Mouse (Mus musculus) neural tube, embryonic 11.5 days (tissue): ENCODE measurements around the gene Ppp1r18. TPM values are rescaled to one million over a fixed set of nuclear protein-coding genes. Genes with fewer than 3 reads are reported as not detected.

ENCODE experiments used
- ATAC-seq: fragments of 200-750 bp; cut with Nextera tagmentation; 2 replicates; pipeline ENCODE4 v1.8.0; 2017; ENCODE audit warnings: moderate number of reproducible peaks, mild to moderate bottlenecking, moderate TSS enrichment, moderate library complexity; ENCODE audit not compliant: insufficient read depth, low FRiP score, low TSS enrichment
- DNase-seq: peaks from one replicate; pipeline ENCODE4 v3.0.0-alpha.2; 2015; ENCODE audit warnings: low spot score
- H3K27ac ChIP-seq: fragments of 300-500 bp; sonication (generic); 2 replicates; pipeline ENCODE4 v1.5.1; 2014; ENCODE audit warnings: low read depth, mild to moderate bottlenecking, low read length
- H3K27me3 ChIP-seq: fragments of 300-500 bp; sonication (generic); 2 replicates; pipeline ENCODE4 v1.6.1; 2014; ENCODE audit warnings: mild to moderate bottlenecking, low read length, mixed read lengths; ENCODE audit not compliant: control insufficient read depth, insufficient read depth
- H3K36me3 ChIP-seq: fragments of 300-500 bp; sonication (generic); 2 replicates; pipeline ENCODE4 v1.6.1; 2014; ENCODE audit warnings: mild to moderate bottlenecking, low read length, moderate library complexity, mixed read lengths; ENCODE audit not compliant: control insufficient read depth, insufficient read depth
- H3K4me1 ChIP-seq: fragments of 300-500 bp; sonication (generic); 2 replicates; pipeline ENCODE4 v1.6.1; 2014; ENCODE audit warnings: low read length, mixed read lengths; ENCODE audit not compliant: control insufficient read depth, insufficient read depth
- H3K4me2 ChIP-seq: fragments of 300-500 bp; sonication (generic); 2 replicates; pipeline ENCODE4 v1.6.1; 2014; ENCODE audit warnings: low read depth, mild to moderate bottlenecking, moderate library complexity
- H3K4me3 ChIP-seq: fragments of 300-500 bp; sonication (generic); 2 replicates; pipeline ENCODE4 v1.5.1; 2014; ENCODE audit warnings: low read depth, low read length
- H3K9ac ChIP-seq: fragments of 300-500 bp; sonication (generic); 2 replicates; pipeline ENCODE4 v1.6.1; 2014; ENCODE audit warnings: mild to moderate bottlenecking, low read length
- H3K9me3 ChIP-seq: fragments of 300-500 bp; sonication (generic); 2 replicates; pipeline ENCODE4 v1.6.1; 2016; ENCODE audit warnings: low read length; ENCODE audit not compliant: control insufficient read depth
- WGBS: fragments of 180-500 bp; shearing (Covaris S2); extraction: QIAGEN DNeasy Blood & Tissue Kit; methylation state at CpG from one replicate; pipeline ENCODE4 v1.1.7; 2014; 5-methylcytosine and 5-hydroxymethylcytosine counted together
- polyA plus RNA-seq: library from polyadenylated mRNA; unstranded; fragments of >200 nt; fragmentation: Nextera tagmentation; extraction: Ambion mirVana; gene quantifications from 2 replicates; pipeline ENCODE4 v1.2.1, GENCODE M21; 2014

The Ppp1r18 gene
- polyA plus RNA-seq, 1 experiment from 2014 or later = 39.3 TPM

DNA sequence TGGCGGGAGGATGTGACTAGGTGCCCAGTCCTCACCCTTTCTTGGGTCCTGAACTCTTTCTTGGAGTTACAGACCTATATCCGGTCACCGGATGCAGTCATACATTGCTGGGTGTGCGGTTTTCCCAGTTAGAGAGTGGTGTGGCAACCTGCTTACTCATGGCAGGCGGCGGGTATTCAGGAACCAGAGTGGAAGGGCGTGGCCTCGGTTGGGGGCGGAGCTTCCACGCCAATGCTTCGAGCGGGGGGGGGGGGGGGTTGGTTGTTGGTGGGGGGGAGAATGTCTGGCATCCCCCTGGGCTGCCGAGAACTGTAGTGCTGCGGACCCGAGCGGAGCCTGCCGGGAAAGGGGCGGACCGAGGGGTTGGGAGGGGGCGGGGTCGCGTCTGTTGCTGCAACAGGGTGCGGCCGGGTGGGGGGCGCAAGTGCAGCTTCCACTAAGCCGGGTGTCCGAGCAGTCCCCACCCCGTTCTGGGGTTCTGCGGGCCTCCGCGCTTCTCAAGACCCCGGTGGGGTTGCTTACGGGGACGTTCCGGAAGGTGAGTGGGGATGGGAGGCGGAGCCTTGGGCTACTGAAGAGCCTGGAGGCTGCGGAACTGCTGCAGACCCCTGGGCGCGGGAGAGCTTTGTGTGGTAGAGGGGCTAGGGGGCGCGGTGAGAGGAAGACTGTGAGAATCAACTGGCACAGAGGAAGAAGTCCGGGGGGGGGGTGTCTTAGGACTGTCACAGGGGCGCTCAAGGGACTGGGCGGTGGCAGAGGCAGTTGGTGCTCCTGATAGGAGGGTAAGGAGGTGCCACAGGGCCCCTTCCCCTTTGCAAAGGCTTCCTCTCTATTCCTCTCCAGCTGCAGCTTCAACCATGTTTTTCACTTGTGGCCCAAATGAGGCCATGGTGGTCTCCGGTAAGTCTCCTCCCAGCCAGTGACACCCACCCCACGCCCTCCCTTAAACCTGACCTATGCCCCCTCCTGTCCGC, 42.1 kb upstream of the Ppp1r18 start, which contains the start of gene Flot1:
Gene Flot1, plus strand, starts transcription at position 267 of the 974 bp plus-strand sequence.
- ATAC-seq = peak; percentile 84
- peaks cover 4% of the 10 kb centered on the region; the same call in 1 of the 2 replicates for H3K4me1 ChIP-seq
- peaks cover 6% of the 10 kb centered on the region; the same call in 1 of the 2 replicates for H3K27me3 ChIP-seq
- peaks cover 3% of the 10 kb centered on the region; the same call in 1 of the 2 replicates for H3K36me3 ChIP-seq
- peak; percentile 88 for DNase-seq
- peak within 1 kb of the TSS; percentile 73 for H3K4me2 ChIP-seq
- H3K4me3 ChIP-seq = peak within 1 kb of the TSS; percentile 63
- peak within 1 kb of the TSS; percentile 71 for H3K9ac ChIP-seq
- WGBS = under 1% methylated on average over 47 of the region's 47 CpGs
- H3K9me3 ChIP-seq = no peaks in the 10 kb centered on the region
- H3K27ac ChIP-seq = peak within 1 kb of the TSS; percentile 67

DNA sequence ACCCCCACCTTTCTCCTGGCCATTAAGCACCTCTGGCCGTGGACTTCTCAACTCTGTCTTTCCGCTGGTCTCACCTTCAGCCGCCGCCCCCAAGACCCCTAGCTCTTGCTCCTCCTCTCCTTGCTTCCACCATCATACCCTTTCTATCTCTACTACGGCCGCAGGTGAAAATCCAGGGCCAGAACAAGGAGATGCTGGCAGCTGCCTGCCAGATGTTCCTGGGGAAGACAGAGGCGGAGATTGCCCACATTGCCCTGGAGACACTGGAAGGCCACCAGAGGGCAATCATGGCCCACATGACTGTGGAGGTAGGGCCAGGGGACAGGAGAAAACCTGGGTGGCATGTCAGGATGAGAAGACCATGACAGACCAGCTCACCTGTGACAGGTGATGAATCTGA, 41.0 kb upstream of the Ppp1r18 start:
- WGBS = 57% methylated on average over 7 of the region's 7 CpGs
- Histone ChIP-seq H3K4me3 (peak overlapping the region; percentile 63; the same call in 1 of the 2 replicates), H3K4me1 (peaks cover 4% of the 10 kb centered on the region; the same call in 1 of the 2 replicates), H3K9me3 (no peaks in the 10 kb centered on the region), H3K27ac (no peak overlapping the region), H3K36me3 (peaks cover 3% of the 10 kb centered on the region; the same call in 1 of the 2 replicates), H3K4me2 (no peak overlapping the region), H3K9ac (no peak overlapping the region), H3K27me3 (peaks cover 6% of the 10 kb centered on the region; the same call in 1 of the 2 replicates)
- DNase-seq (no peak), ATAC-seq (no peak)

DNA sequence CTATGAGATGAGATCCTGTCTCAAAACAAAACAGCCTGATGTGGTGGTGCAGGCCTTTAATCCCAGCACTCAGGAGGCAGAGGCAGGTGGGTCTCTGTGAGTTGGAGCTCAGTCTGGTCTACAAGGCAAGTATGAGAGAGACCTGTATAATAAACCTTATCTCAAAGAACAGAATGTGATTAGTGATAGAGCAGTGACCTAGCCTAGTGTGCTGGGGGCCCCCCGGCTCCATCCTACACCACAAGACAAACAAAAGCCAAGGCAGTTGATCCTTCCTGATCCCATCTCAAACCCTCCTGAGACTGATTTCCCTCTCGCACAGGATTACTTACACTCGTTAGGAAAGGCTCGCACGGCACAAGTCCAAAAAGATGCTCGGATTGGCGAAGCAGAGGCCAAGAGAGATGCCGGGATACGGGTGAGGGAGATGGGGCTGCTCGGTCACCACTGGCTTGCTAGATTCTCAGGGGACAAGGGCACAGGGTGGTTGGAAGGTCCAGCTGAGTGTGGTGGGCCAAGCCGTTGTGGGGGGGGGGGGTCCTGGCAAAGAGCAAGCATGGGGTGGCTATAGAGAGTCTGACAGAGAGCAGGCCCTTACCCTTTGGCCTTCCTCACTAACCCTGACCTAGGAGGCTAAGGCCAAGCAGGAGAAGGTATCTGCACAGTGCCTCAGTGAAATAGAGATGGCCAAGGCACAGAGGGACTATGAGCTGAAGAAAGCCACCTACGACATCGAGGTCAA, 40.1 kb upstream of the Ppp1r18 start:
- Histone ChIP-seq H3K27ac (no peak overlapping the region), H3K4me3 (no peak overlapping the region), H3K9me3 (no peaks in the 10 kb centered on the region), H3K36me3 (peaks cover 3% of the 10 kb centered on the region; the same call in 1 of the 2 replicates), H3K4me1 (peaks cover 8% of the 10 kb centered on the region; the same call in 1 of the 2 replicates), H3K27me3 (0 out of 2 replicates have a peak, but pooled peaks cover 2% of the 10 kb centered on the region), H3K4me2 (no peak overlapping the region), H3K9ac (no peak overlapping the region)
- WGBS = 96% methylated on average over 13 of the region's 13 CpGs
- DNase-seq = no peak
- no peak for ATAC-seq

- no peak overlapping the region for H3K27ac ChIP-seq
- H3K4me2 ChIP-seq = no peak overlapping the region
- WGBS = 2% methylated on average over 21 of the region's 21 CpGs
Observed at GRCm38 (mm10) chr17:35829737-35830136, 35.7 kb upstream of the Ppp1r18 start.

DNA sequence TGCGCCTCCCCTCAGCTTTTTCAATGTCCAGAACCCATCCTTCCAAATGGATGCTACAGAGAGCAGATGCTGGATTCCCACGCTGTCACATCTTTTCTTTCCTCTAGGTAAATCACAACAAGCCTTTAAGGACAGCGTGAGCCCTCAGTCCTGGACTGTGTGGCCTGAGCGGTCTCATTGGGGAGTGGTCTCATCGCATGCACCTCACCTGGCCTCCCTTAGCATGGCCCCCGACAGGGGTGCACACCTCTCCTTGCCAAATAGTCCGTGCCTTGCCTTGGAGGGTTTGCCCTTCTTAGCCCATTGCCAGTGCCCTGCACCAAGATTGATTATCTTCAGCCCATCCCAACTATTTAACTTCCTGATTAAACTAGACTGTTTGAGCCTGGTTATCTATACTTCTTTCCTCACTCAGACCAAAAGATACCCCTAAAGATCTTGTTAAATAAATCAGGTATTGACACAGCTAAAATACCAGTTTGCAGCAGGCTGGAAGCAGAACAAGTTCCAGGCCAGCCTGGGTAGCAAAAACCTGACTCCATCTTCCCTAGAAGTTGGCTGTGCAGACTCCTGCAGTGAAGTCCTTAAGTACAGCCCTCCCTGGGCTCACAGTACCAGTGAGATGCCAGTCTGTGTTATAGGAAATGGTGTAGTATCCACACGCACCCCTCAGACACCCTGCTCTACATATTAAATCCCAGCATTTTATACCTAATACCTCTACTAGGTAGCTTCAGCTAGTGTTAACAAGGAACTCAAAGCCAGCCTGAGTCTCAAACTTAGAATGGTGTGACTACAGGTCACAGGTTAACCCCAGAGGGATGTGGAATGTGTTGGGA, 32.8 kb upstream of the Ppp1r18 start:
- Histone ChIP-seq H3K4me3 (no peak overlapping the region), H3K9me3 (no peaks in the 10 kb centered on the region), H3K4me2 (no peak overlapping the region), H3K9ac (no peak overlapping the region), H3K27me3 (no peaks in the 10 kb centered on the region), H3K27ac (no peak overlapping the region), H3K4me1 (peaks cover 18% of the 10 kb centered on the region), H3K36me3 (peaks cover 26% of the 10 kb centered on the region)
- WGBS = 72% methylated on average over 8 of the region's 8 CpGs
- no peak for ATAC-seq
- DNase-seq = no peak

More at GRCm38 (mm10) chr17:35829737-35830136, 35.7 kb upstream of the Ppp1r18 start:
- Histone ChIP-seq H3K9me3 (no peaks in the 10 kb centered on the region), H3K9ac (no peak overlapping the region), H3K4me3 (peak overlapping the region; percentile 10; the same call in 1 of the 2 replicates), H3K27me3 (no peaks in the 10 kb centered on the region), H3K36me3 (peaks cover 12% of the 10 kb centered on the region), H3K4me1 (peaks cover 5% of the 10 kb centered on the region)
- ATAC-seq = peak; percentile 61
- DNase-seq = peak; percentile 88

DNA sequence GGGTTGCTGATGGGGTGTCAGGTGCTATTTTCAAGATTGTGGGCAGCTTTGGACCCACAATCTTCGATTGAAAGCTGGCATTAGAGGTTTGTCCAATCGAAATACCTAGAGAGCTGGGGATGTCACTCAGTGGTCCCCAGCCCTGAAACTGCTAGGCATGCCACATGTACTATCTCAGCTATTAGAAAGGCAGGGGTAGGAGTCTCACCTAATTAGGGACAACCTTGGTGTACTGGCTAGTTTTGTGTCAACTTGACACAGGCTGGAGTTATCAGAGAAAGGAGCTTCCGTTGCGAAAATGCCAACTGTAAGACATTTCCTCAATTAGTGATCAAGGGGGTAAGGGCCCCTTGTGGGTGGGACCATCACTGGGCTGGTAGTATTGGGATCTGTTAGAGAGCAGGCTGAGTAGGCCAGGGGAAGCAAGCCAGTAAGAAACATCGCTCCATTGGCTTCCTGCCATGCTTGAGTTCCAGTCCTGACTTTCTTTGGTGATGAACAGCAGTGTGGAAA, 32.1 kb upstream of the Ppp1r18 start:
- H3K9ac ChIP-seq = no peak overlapping the region
- H3K36me3 ChIP-seq = peaks cover 26% of the 10 kb centered on the region
- 26% methylated on average over 5 of the region's 5 CpGs for WGBS
- no peaks in the 10 kb centered on the region for H3K27me3 ChIP-seq
- no peak for DNase-seq
- no peak overlapping the region for H3K4me2 ChIP-seq
- H3K4me3 ChIP-seq = no peak overlapping the region
- H3K4me1 ChIP-seq = peaks cover 18% of the 10 kb centered on the region
- no peak for ATAC-seq
- H3K27ac ChIP-seq = no peak overlapping the region
- H3K9me3 ChIP-seq = no peaks in the 10 kb centered on the region

DNA sequence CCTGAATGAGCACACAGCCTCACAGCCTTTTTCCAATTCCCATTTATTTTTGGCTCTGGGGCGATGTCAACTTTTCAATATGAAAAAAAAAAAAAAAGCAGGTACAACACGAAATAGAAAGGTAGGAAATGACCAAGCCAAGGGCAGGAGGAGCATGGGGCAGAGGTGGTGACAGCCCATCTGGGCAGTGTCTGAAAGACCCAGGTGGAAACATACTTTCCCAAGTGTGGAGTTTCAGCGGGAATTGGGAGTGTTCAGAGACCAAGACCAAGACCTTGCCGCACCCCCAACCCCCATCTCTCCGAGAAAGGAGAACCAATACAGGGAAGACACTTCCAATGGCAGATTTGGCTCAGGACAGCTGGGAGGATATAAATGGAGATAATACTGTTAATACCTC, 31.5 kb upstream of the Ppp1r18 start:
- H3K4me2 ChIP-seq = peak overlapping the region; percentile 17; the same call in 1 of the 2 replicates
- WGBS = 59% methylated on average over 5 of the region's 5 CpGs
- DNase-seq = no peak
- H3K9me3 ChIP-seq = no peaks in the 10 kb centered on the region
- H3K9ac ChIP-seq = no peak overlapping the region
- H3K27ac ChIP-seq = no peak overlapping the region
- ATAC-seq = no peak
- no peak overlapping the region for H3K4me3 ChIP-seq
- H3K4me1 ChIP-seq = peaks cover 18% of the 10 kb centered on the region
- H3K27me3 ChIP-seq = no peaks in the 10 kb centered on the region
- peaks cover 26% of the 10 kb centered on the region for H3K36me3 ChIP-seq
